Mouse (Mus musculus) cerebellum, postnatal 4 days (tissue): ENCODE results near the gene Hils1.
A peak's percentile ranks its signal among the peaks of the same experiment; 100 is the strongest.

Experiments
- DNase-seq, 2 experiments: peaks; one replicate each; pipeline ENCODE4 v3.0.0; 2022; ENCODE audit warnings: low spot score in 2 of 2, mixed read lengths in 1 of 2

Gene Hils1

GRCm38 (mm10) chr11:94967419-94967818, at the start of gene Hils1:
TSS of gene Hils1 (plus strand) at chr11:94967593.
- no peak for DNase-seq

GRCm38 (mm10) chr11:94917717-94918116, 49.7 kb upstream of the Hils1 start:
- no peak for DNase-seq

GRCm38 (mm10) chr11:94920996-94921401, 46.4 kb upstream of the Hils1 start:
- no peak for DNase-seq

- DNase-seq: no peak
Observed at GRCm38 (mm10) chr11:94924977-94925376, 42.4 kb upstream of the Hils1 start.

GRCm38 (mm10) chr11:94926431-94926830, 41.0 kb upstream of the Hils1 start:
- no peak for DNase-seq

GRCm38 (mm10) chr11:94927771-94928291, 39.6 kb upstream of the Hils1 start:
- DNase-seq: no peak

GRCm38 (mm10) chr11:94928820-94929219, 38.6 kb upstream of the Hils1 start:
- DNase-seq: peak; percentile 37 to 74

- no peak for DNase-seq
Observed at GRCm38 (mm10) chr11:94929599-94929998, 37.8 kb upstream of the Hils1 start.

- DNase-seq: no peak
Observed at GRCm38 (mm10) chr11:94930151-94930550, 37.2 kb upstream of the Hils1 start.

GRCm38 (mm10) chr11:94933584-94933983, 33.8 kb upstream of the Hils1 start:
- DNase-seq: no peak

- DNase-seq: no peak
Observed at GRCm38 (mm10) chr11:94934526-94934925, 32.9 kb upstream of the Hils1 start.

- no peak for DNase-seq
Observed at GRCm38 (mm10) chr11:94936045-94936444, 31.3 kb upstream of the Hils1 start, which contains the start of gene Col1a1. TSS of gene Col1a1 (plus strand) at chr11:94936224.

GRCm38 (mm10) chr11:94936851-94937295, 30.5 kb upstream of the Hils1 start:
- DNase-seq: peak; percentile 79 to 91

GRCm38 (mm10) chr11:94937335-94937781, 30.0 kb upstream of the Hils1 start:
- no peak for DNase-seq

- DNase-seq: no peak
Observed at GRCm38 (mm10) chr11:94937787-94938186, 29.6 kb upstream of the Hils1 start.

- DNase-seq: no peak
Observed at GRCm38 (mm10) chr11:94938296-94938695, 29.1 kb upstream of the Hils1 start.

- DNase-seq: peak; percentile 56 to 80
Observed at GRCm38 (mm10) chr11:94939280-94939679, 28.1 kb upstream of the Hils1 start.

- no peak for DNase-seq
Observed at GRCm38 (mm10) chr11:94941121-94941520, 26.3 kb upstream of the Hils1 start.

- no peak for DNase-seq
Observed at GRCm38 (mm10) chr11:94941776-94942175, 25.6 kb upstream of the Hils1 start.

GRCm38 (mm10) chr11:94942282-94943023, 24.9 kb upstream of the Hils1 start:
- DNase-seq: no peak

GRCm38 (mm10) chr11:94943054-94943453, 24.3 kb upstream of the Hils1 start:
- DNase-seq: no peak

GRCm38 (mm10) chr11:94944295-94944694, 23.1 kb upstream of the Hils1 start:
- DNase-seq: no peak

- DNase-seq: no peak
Observed at GRCm38 (mm10) chr11:94945236-94945635, 22.2 kb upstream of the Hils1 start.
